Mouse (Mus musculus) midbrain, embryonic 15.5 days (tissue): ENCODE data around the gene Mas1. TPM values are rescaled to one million over a fixed set of nuclear protein-coding genes. Genes with fewer than 3 reads are reported as not detected.

Experiments
- ATAC-seq: fragments of 200-750 bp; cut with Nextera tagmentation; replicated peaks from 2 replicates; pipeline ENCODE4 v1.8.0; 2017; ENCODE audit warnings: moderate TSS enrichment
- H3K27ac ChIP-seq: fragments of 300-500 bp; sonication (generic); 2 replicates; pipeline ENCODE4 v1.5.1; 2015; ENCODE audit warnings: mild to moderate bottlenecking, inconsistent platforms
- H3K27me3 ChIP-seq: fragments of 300-500 bp; sonication (generic); replicated peaks from 2 replicates; pipeline ENCODE4 v1.6.1; 2015; ENCODE audit warnings: inconsistent platforms
- H3K36me3 ChIP-seq: fragments of 300-500 bp; sonication (generic); replicated peaks from 2 replicates; pipeline ENCODE4 v1.6.1; 2015; ENCODE audit warnings: inconsistent platforms
- H3K4me1 ChIP-seq: fragments of 300-500 bp; sonication (generic); 2 replicates; pipeline ENCODE4 v1.6.1; 2015; ENCODE audit warnings: inconsistent platforms
- H3K4me2 ChIP-seq: fragments of 300-500 bp; sonication (generic); 2 replicates; pipeline ENCODE4 v1.6.1; 2015; ENCODE audit warnings: inconsistent platforms, mild to moderate bottlenecking, moderate library complexity
- H3K4me3 ChIP-seq: fragments of 300-500 bp; sonication (generic); 2 replicates; pipeline ENCODE4 v1.5.1; 2015; ENCODE audit warnings: mild to moderate bottlenecking, inconsistent platforms
- H3K9ac ChIP-seq: fragments of 300-500 bp; sonication (generic); 2 replicates; pipeline ENCODE4 v1.6.1; 2015; ENCODE audit warnings: mild to moderate bottlenecking, inconsistent platforms
- H3K9me3 ChIP-seq: fragments of 300-500 bp; sonication (generic); 2 replicates; pipeline ENCODE4 v1.6.1; 2016; ENCODE audit warnings: inconsistent platforms
- WGBS: fragments of 180-500 bp; shearing (Covaris S2); methylation state at CpG from one replicate; pipeline ENCODE4 v1.1.7; 2015; ENCODE audit warnings: mixed read lengths; 5-methylcytosine and 5-hydroxymethylcytosine counted together
- polyA plus RNA-seq: library from polyadenylated mRNA; unstranded; fragments of >200 nt; fragmentation: Nextera tagmentation; extraction: Ambion mirVana; gene quantifications from 2 replicates; pipeline ENCODE4 v1.2.1, GENCODE M21; 2015

Gene Mas1
- polyA plus RNA-seq, 1 experiment from 2014 or later: 0.13 TPM

- no peaks in the 10 kb centered on the region for H3K36me3 ChIP-seq
- H3K27me3 ChIP-seq: no peaks in the 10 kb centered on the region
- H3K4me1 ChIP-seq: no peaks in the 10 kb centered on the region
- H3K27ac ChIP-seq: no peak overlapping the region
- no peak for ATAC-seq
- H3K4me3 ChIP-seq: no peak overlapping the region
- no peak overlapping the region for H3K4me2 ChIP-seq
- H3K9me3 ChIP-seq: no peaks in the 10 kb centered on the region
- no peak overlapping the region for H3K9ac ChIP-seq
Observed at GRCm38 (mm10) chr17:12864111-12864510, 3.8 kb downstream of the Mas1 start.

GRCm38 (mm10) chr17:12859006-12859520, 8.9 kb downstream of the Mas1 start:
- Histone ChIP-seq H3K27me3 (no peaks in the 10 kb centered on the region), H3K4me1 (no peaks in the 10 kb centered on the region), H3K27ac (no peak overlapping the region), H3K4me3 (no peak overlapping the region), H3K4me2 (no peak overlapping the region), H3K9ac (no peak overlapping the region), H3K36me3 (no peaks in the 10 kb centered on the region), H3K9me3 (no peaks in the 10 kb centered on the region)
- 83% methylated on average over 8 of the region's 8 CpGs for WGBS
- ATAC-seq: no peak

- Histone ChIP-seq H3K4me2 (no peak overlapping the region), H3K4me1 (no peaks in the 10 kb centered on the region), H3K4me3 (no peak overlapping the region), H3K27me3 (no peaks in the 10 kb centered on the region), H3K27ac (no peak overlapping the region), H3K9me3 (no peaks in the 10 kb centered on the region), H3K9ac (no peak overlapping the region), H3K36me3 (no peaks in the 10 kb centered on the region)
- WGBS: 43% methylated on average over 4 of the region's 4 CpGs
- ATAC-seq: no peak
Observed at GRCm38 (mm10) chr17:12858072-12858471, 9.9 kb downstream of the Mas1 start.

- Histone ChIP-seq H3K4me1 (no peaks in the 10 kb centered on the region), H3K9ac (no peak overlapping the region), H3K9me3 (no peaks in the 10 kb centered on the region), H3K4me3 (no peak overlapping the region), H3K27me3 (no peaks in the 10 kb centered on the region), H3K36me3 (no peaks in the 10 kb centered on the region), H3K27ac (no peak overlapping the region), H3K4me2 (no peak overlapping the region)
- no peak for ATAC-seq
- WGBS: 54% methylated on average over 3 of the region's 3 CpGs
Observed at GRCm38 (mm10) chr17:12857395-12857794, 10.5 kb downstream of the Mas1 start.

GRCm38 (mm10) chr17:12854386-12854785, 13.6 kb downstream of the Mas1 start:
- no peak for ATAC-seq
- no peaks in the 10 kb centered on the region for H3K9me3 ChIP-seq

GRCm38 (mm10) chr17:12853821-12854220, 14.1 kb downstream of the Mas1 start:
- Histone ChIP-seq H3K4me3 (no peak overlapping the region), H3K4me2 (no peak overlapping the region), H3K9me3 (no peaks in the 10 kb centered on the region), H3K4me1 (no peaks in the 10 kb centered on the region), H3K36me3 (no peaks in the 10 kb centered on the region), H3K9ac (no peak overlapping the region), H3K27me3 (no peaks in the 10 kb centered on the region), H3K27ac (no peak overlapping the region)
- no peak for ATAC-seq
- WGBS: 86% methylated on average over 2 of the region's 2 CpGs

More at GRCm38 (mm10) chr17:12854386-12854785, 13.6 kb downstream of the Mas1 start:
- H3K9ac ChIP-seq: no peak overlapping the region
- H3K4me3 ChIP-seq: no peak overlapping the region
- no peak overlapping the region for H3K27ac ChIP-seq
- WGBS: 91% methylated on average over 11 of the region's 11 CpGs
- H3K4me2 ChIP-seq: no peak overlapping the region
- no peaks in the 10 kb centered on the region for H3K27me3 ChIP-seq
- no peaks in the 10 kb centered on the region for H3K36me3 ChIP-seq
- H3K4me1 ChIP-seq: no peaks in the 10 kb centered on the region

- Histone ChIP-seq H3K4me3 (no peak overlapping the region), H3K9ac (no peak overlapping the region), H3K9me3 (no peaks in the 10 kb centered on the region), H3K36me3 (no peaks in the 10 kb centered on the region), H3K27me3 (no peaks in the 10 kb centered on the region), H3K27ac (no peak overlapping the region), H3K4me2 (no peak overlapping the region), H3K4me1 (no peaks in the 10 kb centered on the region)
- ATAC-seq: no peak
- WGBS: 68% methylated on average over 11 of the region's 11 CpGs
Observed at GRCm38 (mm10) chr17:12851689-12852088, 16.3 kb downstream of the Mas1 start.

GRCm38 (mm10) chr17:12849778-12850382, 18.1 kb downstream of the Mas1 start:
- Histone ChIP-seq H3K27me3 (no peaks in the 10 kb centered on the region), H3K36me3 (no peaks in the 10 kb centered on the region), H3K4me2 (no peak overlapping the region), H3K4me3 (no peak overlapping the region), H3K27ac (no peak overlapping the region), H3K4me1 (no peaks in the 10 kb centered on the region), H3K9ac (no peak overlapping the region), H3K9me3 (no peaks in the 10 kb centered on the region)
- ATAC-seq: no peak
- 80% methylated on average over 8 of the region's 8 CpGs for WGBS

GRCm38 (mm10) chr17:12847736-12848135, 20.2 kb downstream of the Mas1 start:
- Histone ChIP-seq H3K4me3 (no peak overlapping the region), H3K9me3 (no peaks in the 10 kb centered on the region), H3K27me3 (no peaks in the 10 kb centered on the region), H3K27ac (no peak overlapping the region), H3K4me1 (no peaks in the 10 kb centered on the region), H3K9ac (no peak overlapping the region), H3K4me2 (no peak overlapping the region), H3K36me3 (no peaks in the 10 kb centered on the region)
- no peak for ATAC-seq
- WGBS: 68% methylated on average over 4 of the region's 4 CpGs

GRCm38 (mm10) chr17:12846474-12846873, 21.5 kb downstream of the Mas1 start:
- H3K4me2 ChIP-seq: no peak overlapping the region
- ATAC-seq: no peak
- H3K27ac ChIP-seq: no peak overlapping the region
- H3K4me1 ChIP-seq: no peaks in the 10 kb centered on the region
- 83% methylated on average over 5 of the region's 5 CpGs for WGBS
- H3K27me3 ChIP-seq: no peaks in the 10 kb centered on the region
- no peak overlapping the region for H3K4me3 ChIP-seq
- no peaks in the 10 kb centered on the region for H3K9me3 ChIP-seq
- no peaks in the 10 kb centered on the region for H3K36me3 ChIP-seq
- H3K9ac ChIP-seq: no peak overlapping the region

- no peak for ATAC-seq
- H3K4me3 ChIP-seq: no peak overlapping the region
- no peak overlapping the region for H3K27ac ChIP-seq
- no peak overlapping the region for H3K4me2 ChIP-seq
- no peaks in the 10 kb centered on the region for H3K27me3 ChIP-seq
- no peaks in the 10 kb centered on the region for H3K4me1 ChIP-seq
- no peaks in the 10 kb centered on the region for H3K36me3 ChIP-seq
- 59% methylated on average over 5 of the region's 5 CpGs for WGBS
- H3K9me3 ChIP-seq: no peaks in the 10 kb centered on the region
- H3K9ac ChIP-seq: no peak overlapping the region
Observed at GRCm38 (mm10) chr17:12845862-12846261, 22.1 kb downstream of the Mas1 start.

GRCm38 (mm10) chr17:12844540-12844939, 23.4 kb downstream of the Mas1 start:
- no peaks in the 10 kb centered on the region for H3K27me3 ChIP-seq
- no peaks in the 10 kb centered on the region for H3K4me1 ChIP-seq
- no peak overlapping the region for H3K4me3 ChIP-seq
- H3K27ac ChIP-seq: no peak overlapping the region
- H3K4me2 ChIP-seq: no peak overlapping the region
- H3K9me3 ChIP-seq: no peaks in the 10 kb centered on the region
- no peaks in the 10 kb centered on the region for H3K36me3 ChIP-seq
- no peak for ATAC-seq
- 93% methylated on average over 4 of the region's 4 CpGs for WGBS
- H3K9ac ChIP-seq: no peak overlapping the region

GRCm38 (mm10) chr17:12843826-12844225, 24.1 kb downstream of the Mas1 start:
- Histone ChIP-seq H3K9ac (no peak overlapping the region), H3K9me3 (no peaks in the 10 kb centered on the region), H3K4me2 (no peak overlapping the region), H3K27me3 (no peaks in the 10 kb centered on the region), H3K4me1 (no peaks in the 10 kb centered on the region), H3K36me3 (no peaks in the 10 kb centered on the region), H3K27ac (no peak overlapping the region), H3K4me3 (no peak overlapping the region)
- ATAC-seq: no peak
- WGBS: 88% methylated on average over 6 of the region's 6 CpGs
